Mouse (Mus musculus): ENCODE results near the gene Relt.

Gene Relt

GRCm38 (mm10) chr7:100862828-100863638 is at the start of gene Relt:
Relt (minus strand) TSS chr7:100863446.
- DNase-seq (ENCODE audit: low spot score) = peak; percentile 72

GRCm38 (mm10) chr7:100911791-100912190 is 48.5 kb upstream of the Relt start:
- DNase-seq (ENCODE audit: low spot score) = no peak

- DNase-seq (ENCODE audit: low spot score) = peak; percentile 50
Observed at GRCm38 (mm10) chr7:100911246-100911770, 48.1 kb upstream of the Relt start.

GRCm38 (mm10) chr7:100908567-100908966 is 45.3 kb upstream of the Relt start:
- DNase-seq (ENCODE audit: low spot score) = peak; percentile 37

GRCm38 (mm10) chr7:100908061-100908460 is 44.8 kb upstream of the Relt start:
- no peak for DNase-seq (ENCODE audit: low spot score)

- peak; percentile 85 for DNase-seq (ENCODE audit: low spot score)
Observed at GRCm38 (mm10) chr7:100907231-100907630, 44.0 kb upstream of the Relt start.

- DNase-seq (ENCODE audit: low spot score) = no peak
Observed at GRCm38 (mm10) chr7:100906029-100906789, 43.0 kb upstream of the Relt start.

GRCm38 (mm10) chr7:100905037-100905436 is 41.8 kb upstream of the Relt start:
- no peak for DNase-seq (ENCODE audit: low spot score)

GRCm38 (mm10) chr7:100904612-100905011 is 41.4 kb upstream of the Relt start:
- no peak for DNase-seq (ENCODE audit: low spot score)

GRCm38 (mm10) chr7:100902451-100903137 is 39.3 kb upstream of the Relt start:
- DNase-seq (ENCODE audit: low spot score) = peak; percentile 15

- DNase-seq (ENCODE audit: low spot score) = no peak
Observed at GRCm38 (mm10) chr7:100897828-100898227, 34.6 kb upstream of the Relt start.

- no peak for DNase-seq (ENCODE audit: low spot score)
Observed at GRCm38 (mm10) chr7:100894833-100895226, 31.6 kb upstream of the Relt start.

- no peak for DNase-seq (ENCODE audit: low spot score)
Observed at GRCm38 (mm10) chr7:100894057-100894832, 31.0 kb upstream of the Relt start.

- DNase-seq (ENCODE audit: low spot score) = no peak
Observed at GRCm38 (mm10) chr7:100893249-100894056, 30.2 kb upstream of the Relt start.

GRCm38 (mm10) chr7:100886535-100886934 is 23.3 kb upstream of the Relt start:
- peak; percentile 46 for DNase-seq (ENCODE audit: low spot score)

GRCm38 (mm10) chr7:100884460-100884859 is 21.2 kb upstream of the Relt start:
- DNase-seq (ENCODE audit: low spot score) = no peak

GRCm38 (mm10) chr7:100881950-100882349 is 18.7 kb upstream of the Relt start:
- no peak for DNase-seq (ENCODE audit: low spot score)

- DNase-seq (ENCODE audit: low spot score) = no peak
Observed at GRCm38 (mm10) chr7:100881531-100881930, 18.3 kb upstream of the Relt start.

GRCm38 (mm10) chr7:100879595-100879994 is 16.3 kb upstream of the Relt start:
- DNase-seq (ENCODE audit: low spot score) = peak; percentile 54

- DNase-seq (ENCODE audit: low spot score) = no peak
Observed at GRCm38 (mm10) chr7:100876771-100877170, 13.5 kb upstream of the Relt start.

GRCm38 (mm10) chr7:100876293-100876692 is 13.0 kb upstream of the Relt start:
- no peak for DNase-seq (ENCODE audit: low spot score)

Data from adipocyte (in vitro differentiated cells).